7 mouse cellular contexts compared by ENCODE assay signal in the genomic region with DNA sequence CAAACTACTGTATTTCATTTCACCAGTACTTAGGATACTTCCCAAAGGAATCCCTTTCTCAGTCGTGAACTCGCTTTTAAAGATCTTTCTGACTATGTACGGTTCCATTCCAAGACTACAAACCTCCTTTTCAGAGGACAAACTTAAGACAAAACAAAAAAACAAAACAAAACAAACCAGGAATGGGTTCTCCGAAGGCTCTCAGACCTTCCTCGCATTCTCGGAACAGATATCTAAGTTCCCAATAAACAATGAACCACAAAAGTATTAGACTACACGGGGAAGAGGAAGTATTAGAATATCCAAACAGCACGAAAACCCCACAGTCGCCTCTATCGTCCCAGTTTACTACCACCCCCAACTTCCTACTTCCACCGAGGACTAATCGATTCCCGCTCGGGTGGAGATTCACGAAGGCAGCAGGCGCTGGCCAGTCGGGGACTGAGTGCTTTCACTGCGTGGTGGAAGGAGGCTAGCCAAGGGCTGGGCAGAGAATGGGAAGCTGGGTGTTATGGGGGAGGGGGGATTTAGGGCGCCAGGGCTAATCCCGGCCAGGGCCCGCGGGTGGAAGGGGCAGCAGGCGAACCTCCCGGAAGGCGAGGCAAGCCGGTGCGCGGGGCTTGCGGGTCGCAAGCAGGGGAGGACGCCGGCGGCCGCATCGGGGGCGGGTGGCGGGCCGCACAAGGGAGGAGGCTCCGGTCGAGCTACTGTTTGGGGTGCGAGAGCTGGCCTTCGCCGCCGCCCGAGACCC. TPM values are rescaled to one million over a fixed set of nuclear protein-coding genes. Genes with fewer than 3 reads are reported as not detected.
DNase-seq lines count a peak whose midpoint lies in the region; ATAC-seq and TF ChIP-seq lines count a peak whose summit lies in the region.

No protein-coding gene starts in this region.

- H3K9ac ChIP-seq in ES-E14 (ENCODE audit: insufficient read depth, low read depth, low read length, poor library complexity, severe bottlenecking): peak overlapping the region; percentile 93

- DNase-seq in ES-E14 (ENCODE audit: low read depth, low spot score): no peak
- DNase-seq in heart, postnatal 10 days: peak; percentile 56 to 69
- DNase-seq in left cerebral cortex, postnatal 25 days (ENCODE audit: low spot score in 2 of 2): peak; percentile 31 to 43
- DNase-seq in right cerebral cortex, postnatal 4 days: peak; percentile 27

- in situ Hi-C loops in ES-E14 (cut with MboI; ENCODE audit: low sequenced_read_pairs in 2 of 2, unreplicated experiment in 2 of 2): no loop called here

- peak overlapping the region; percentile 22; the same call in 1 of the 2 replicates for H3K27ac ChIP-seq in ES-E14 (ENCODE audit: insufficient read depth, low read depth, low read length, poor library complexity, severe bottlenecking)

- intact Hi-C loops in heart, postnatal 10 days (cut with DNase I): loop anchor here (2.0 kb wide), 2 partner anchors 34 to 120 kb away; no protein-coding TSS in a partner anchor
- intact Hi-C loops in left cerebral cortex, postnatal 25 days (cut with DNase I): loop anchor here (5.0 kb wide), 1 partner anchor 121 kb away; a partner anchor contains a TSS

- H3K4me3 ChIP-seq in ES-E14 (ENCODE audit: insufficient read depth in 1 of 2, low read depth in 1 of 2, low read length in 2 of 2, poor library complexity in 1 of 2, severe bottlenecking in 1 of 2): peak overlapping the region; percentile 81 to 96
- H3K4me3 ChIP-seq in erythroblast, embryonic 14.5 days (replicated peaks): peak overlapping the region; percentile 73

- peak; percentile 4 for ATAC-seq in activated CD4-positive, CD25-positive, alpha-beta regulatory T cell, adult 4 months
- ATAC-seq in megakaryocyte progenitor cell, adult 5-6 weeks (replicated peaks; ENCODE audit: poor library complexity): peak; percentile 19; the same call in 1 of the 2 replicates

- H3K36me3 ChIP-seq in ES-E14 (ENCODE audit: control insufficient read depth, insufficient read depth, low read length, poor library complexity, severe bottlenecking): no peaks in the 10 kb centered on the region; the same call in 1 of the 2 replicates
- peaks cover 8% of the 10 kb centered on the region for H3K36me3 ChIP-seq in erythroblast, embryonic 14.5 days (ENCODE audit: control insufficient read depth)

- H3K4me1 ChIP-seq in ES-E14 (ENCODE audit: control insufficient read depth in 2 of 2, insufficient read depth in 2 of 2, low read length in 2 of 2, poor library complexity in 1 of 2): peaks cover 0 to 5% of the 10 kb centered on the region in 2 experiments; a peak in 3 of 4 replicates
- peaks cover 31% of the 10 kb centered on the region for H3K4me1 ChIP-seq in erythroblast, embryonic 14.5 days (ENCODE audit: control insufficient read depth)

- H3K9me3 ChIP-seq in ES-E14 (ENCODE audit: control insufficient read depth, insufficient read depth, low read depth, low read length): no peaks in the 10 kb centered on the region
- no peaks in the 10 kb centered on the region for H3K9me3 ChIP-seq in erythroblast, embryonic 14.5 days (ENCODE audit: control insufficient read depth, low read length)

- H3K27me3 ChIP-seq in erythroblast, embryonic 14.5 days (ENCODE audit: control insufficient read depth): no peaks in the 10 kb centered on the region

TF ChIP-seq in ES-E14, 5 proteins besides CTCF, POLR2A, EP300 and RAD21:
- no peak for TF ChIP-seq ZC3H11A (IDR thresholded peaks at IDR 0.05; ENCODE audit: borderline replicate concordance, low read depth, low read length)
- TF ChIP-seq ZNF384 (IDR thresholded peaks at IDR 0.05; ENCODE audit: low read depth, low read length): no peak
- TF ChIP-seq CHD2 (IDR thresholded peaks at IDR 0.05; ENCODE audit: low read depth, low read length): no peak
- no peak for TF ChIP-seq MAFK (IDR thresholded peaks at IDR 0.05; ENCODE audit: insufficient read depth, low read depth, low read length)
- no peak for TF ChIP-seq HCFC1 (IDR thresholded peaks at IDR 0.05; ENCODE audit: borderline replicate concordance, insufficient read depth, low read length)

RNA-seq across cellular contexts. Expression of a gene that starts 1.5 kb away (rescaled TPM):
- 9.7 and 15.0 TPM in 2 replicates for total RNA-seq in ES-E14 (2012; rRNA removed)
- 1 to 10 TPM; 7.7 to 8.4 TPM for polyA plus RNA-seq in activated CD4-positive, CD25-positive, alpha-beta regulatory T cell, adult 4 months (2017; shearing (Covaris generic))
- polyA plus RNA-seq in erythroblast, embryonic 14.5 days (2012): 0.25 and 0.28 TPM in 2 replicates
- 10 to 100 TPM; 21.0 to 27.6 TPM for total RNA-seq in heart, postnatal 10 days (2021)
- total RNA-seq in left cerebral cortex, postnatal 25 days (2021): 10 to 100 TPM; 35.5 to 39.4 TPM
- total RNA-seq in megakaryocyte progenitor cell, adult 5-6 weeks (2015): 6.2 and 7.4 TPM in 2 replicates
- total RNA-seq in megakaryocyte progenitor cell, adult 5-6 weeks (2017): 6.7 and 9.6 TPM in 2 replicates

RNA-seq across cellular contexts. Expression of a gene that starts 44.4 kb away (rescaled TPM):
- 23.5 and 27.9 TPM in 2 replicates for total RNA-seq in ES-E14 (2012; rRNA removed)
- 10 to 100 TPM; 60.6 to 70.5 TPM for polyA plus RNA-seq in activated CD4-positive, CD25-positive, alpha-beta regulatory T cell, adult 4 months (2017; shearing (Covaris generic))
- polyA plus RNA-seq in erythroblast, embryonic 14.5 days (2012): 1.0 and 1.1 TPM in 2 replicates
- 10 to 100 TPM; 45.9 to 46.5 TPM for total RNA-seq in heart, postnatal 10 days (2021)
- 10 to 100 TPM; 49.6 to 49.7 TPM for total RNA-seq in left cerebral cortex, postnatal 25 days (2021)
- total RNA-seq in megakaryocyte progenitor cell, adult 5-6 weeks (2015): 86.9 and 89.2 TPM in 2 replicates
- total RNA-seq in megakaryocyte progenitor cell, adult 5-6 weeks (2017): 39.1 and 47.9 TPM in 2 replicates

RNA-seq across cellular contexts. Expression of a gene that starts 54.1 kb away (rescaled TPM):
- total RNA-seq in ES-E14 (2012; rRNA removed): 63.3 and 68.8 TPM in 2 replicates
- polyA plus RNA-seq in activated CD4-positive, CD25-positive, alpha-beta regulatory T cell, adult 4 months (2017; shearing (Covaris generic)): 10 to 100 TPM; 24.6 to 24.9 TPM
- 1.6 and 1.8 TPM in 2 replicates for polyA plus RNA-seq in erythroblast, embryonic 14.5 days (2012)
- 10 to 100 TPM; 31.6 to 32.7 TPM for total RNA-seq in heart, postnatal 10 days (2021)
- total RNA-seq in left cerebral cortex, postnatal 25 days (2021): 10 to 100 TPM; 35.2 to 38.8 TPM
- 49.4 and 51.0 TPM in 2 replicates for total RNA-seq in megakaryocyte progenitor cell, adult 5-6 weeks (2015)
- total RNA-seq in megakaryocyte progenitor cell, adult 5-6 weeks (2017): 49.6 and 58.0 TPM in 2 replicates
